Mouse (Mus musculus) embryonic facial prominence, embryonic 13.5 days (tissue): ENCODE measurements around the gene Bmp6. TPM values are rescaled to one million over a fixed set of nuclear protein-coding genes. Genes with fewer than 3 reads are reported as not detected.

Experiments used
- ATAC-seq: fragments of 200-750 bp; cut with Nextera tagmentation; 2 replicates; pipeline ENCODE4 v1.8.0; 2017; ENCODE audit warnings: low read depth; ENCODE audit not compliant: insufficient number of reproducible peaks, insufficient read depth, low FRiP score, low TSS enrichment
- H3K27ac ChIP-seq: fragments of 300-500 bp; sonication (generic); 2 replicates; pipeline ENCODE4 v1.5.1; 2015; ENCODE audit warnings: moderate library complexity, mild to moderate bottlenecking, inconsistent platforms
- H3K27me3 ChIP-seq: fragments of 300-500 bp; sonication (generic); 2 replicates; pipeline ENCODE4 v1.6.1; 2015; ENCODE audit warnings: mild to moderate bottlenecking, inconsistent platforms
- H3K36me3 ChIP-seq: fragments of 300-500 bp; sonication (generic); 2 replicates; pipeline ENCODE4 v1.6.1; 2015; ENCODE audit warnings: mild to moderate bottlenecking, inconsistent platforms
- H3K4me1 ChIP-seq: fragments of 300-500 bp; sonication (generic); 2 replicates; pipeline ENCODE4 v1.6.1; 2015; ENCODE audit warnings: inconsistent platforms
- H3K4me2 ChIP-seq: fragments of 300-500 bp; sonication (generic); 2 replicates; pipeline ENCODE4 v1.6.1; 2015; ENCODE audit warnings: moderate library complexity, mild to moderate bottlenecking, inconsistent platforms
- H3K4me3 ChIP-seq: fragments of 300-500 bp; sonication (generic); 2 replicates; pipeline ENCODE4 v1.5.1; 2015; ENCODE audit warnings: mild to moderate bottlenecking, inconsistent platforms
- H3K9ac ChIP-seq: fragments of 300-500 bp; sonication (generic); 2 replicates; pipeline ENCODE4 v1.6.1; 2015; ENCODE audit warnings: mild to moderate bottlenecking, inconsistent platforms
- H3K9me3 ChIP-seq: fragments of 300-500 bp; sonication (generic); 2 replicates; pipeline ENCODE4 v1.6.1; 2016; ENCODE audit warnings: inconsistent platforms
- WGBS: fragments of 180-500 bp; shearing (Covaris S2); methylation state at CpG from one replicate; pipeline ENCODE4 v1.1.7; 2015; ENCODE audit warnings: mixed read lengths; 5-methylcytosine and 5-hydroxymethylcytosine counted together
- polyA plus RNA-seq: library from polyadenylated mRNA; unstranded; fragments of >200 nt; fragmentation: Nextera tagmentation; extraction: Ambion mirVana; gene quantifications from 2 replicates; pipeline ENCODE4 v1.2.1, GENCODE M21; 2015

The Bmp6 gene
- polyA plus RNA-seq: 3.7 and 4.3 TPM in 2 replicates

- H3K9ac ChIP-seq: peak within 1 kb of the TSS; percentile 72
These were observed at the start of gene Bmp6 for GRCm38 (mm10) chr13:38344713-38345430. Gene Bmp6 (plus strand): TSS chr13:38345107.

DNA sequence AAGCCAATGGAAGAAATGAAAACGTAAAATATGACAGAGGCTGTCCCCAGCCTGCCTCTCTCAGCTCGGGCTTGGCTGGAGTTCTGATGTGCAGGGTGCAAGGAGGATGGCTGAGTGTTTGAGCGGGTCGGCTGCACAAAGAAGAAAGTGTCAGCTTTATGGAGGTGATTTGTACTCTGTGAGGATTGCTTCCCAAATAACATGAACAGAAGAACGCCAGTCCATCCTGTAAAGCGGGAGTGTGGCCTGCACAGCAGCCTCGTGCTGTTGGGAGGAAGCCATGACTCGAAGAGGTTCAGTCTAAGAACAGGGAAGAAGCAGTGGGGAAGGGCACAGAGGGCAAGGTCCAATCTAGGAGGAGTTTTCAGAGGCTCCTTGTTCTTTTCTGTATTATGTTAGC is 48.7 kb upstream of the Bmp6 start:
- Histone ChIP-seq H3K27me3 (no peaks in the 10 kb centered on the region), H3K4me3 (no peak overlapping the region), H3K4me1 (no peaks in the 10 kb centered on the region), H3K9me3 (0 out of 2 replicates have a peak, but pooled peaks cover 3% of the 10 kb centered on the region), H3K9ac (no peak overlapping the region), H3K36me3 (no peaks in the 10 kb centered on the region), H3K4me2 (no peak overlapping the region), H3K27ac (no peak overlapping the region)
- ATAC-seq: no peak
- 75% methylated on average over 8 of the region's 8 CpGs for WGBS

More at GRCm38 (mm10) chr13:38344713-38345430, at the start of gene Bmp6:
- 2% methylated on average over 54 of the region's 54 CpGs for WGBS
- peak; percentile 91 for ATAC-seq
- no peaks in the 10 kb centered on the region for H3K36me3 ChIP-seq
- peak within 1 kb of the TSS; percentile 55 for H3K4me3 ChIP-seq
- H3K4me1 ChIP-seq: peaks cover 43% of the 10 kb centered on the region
- H3K27me3 ChIP-seq: peaks cover 57% of the 10 kb centered on the region
- peak within 1 kb of the TSS; percentile 89 for H3K4me2 ChIP-seq
- no peak within 1 kb of the TSS for H3K27ac ChIP-seq
- no peaks in the 10 kb centered on the region for H3K9me3 ChIP-seq

DNA sequence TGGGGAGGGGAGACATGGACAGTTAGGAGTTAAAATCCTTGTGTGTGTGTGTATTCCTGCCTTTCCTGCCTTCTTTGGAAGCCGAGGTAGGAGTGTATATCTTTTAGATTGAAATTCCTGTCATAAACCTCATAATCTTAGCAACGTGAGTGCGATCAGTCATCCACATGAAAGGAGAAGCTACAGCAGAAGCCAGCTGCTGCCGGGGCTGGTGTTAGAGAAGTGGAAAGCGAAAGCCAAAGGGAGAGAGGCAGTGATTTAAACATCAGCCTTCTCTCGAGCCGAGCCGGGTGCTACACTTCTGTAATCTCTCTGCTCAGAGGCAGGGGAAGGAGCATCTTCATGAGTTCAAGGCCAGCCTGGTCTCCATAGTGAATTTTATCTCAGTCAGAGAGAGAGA is 48.3 kb upstream of the Bmp6 start:
- no peaks in the 10 kb centered on the region for H3K27me3 ChIP-seq
- H3K36me3 ChIP-seq: no peaks in the 10 kb centered on the region
- no peaks in the 10 kb centered on the region for H3K4me1 ChIP-seq
- H3K27ac ChIP-seq: no peak overlapping the region
- 71% methylated on average over 8 of the region's 8 CpGs for WGBS
- 0 out of 2 replicates have a peak, but pooled peaks cover 3% of the 10 kb centered on the region for H3K9me3 ChIP-seq
- H3K4me2 ChIP-seq: no peak overlapping the region
- H3K4me3 ChIP-seq: no peak overlapping the region
- H3K9ac ChIP-seq: no peak overlapping the region
- ATAC-seq: no peak

GRCm38 (mm10) chr13:38311125-38311524 is 33.8 kb upstream of the Bmp6 start:
- Histone ChIP-seq H3K36me3 (no peaks in the 10 kb centered on the region), H3K9ac (no peak overlapping the region), H3K4me2 (no peak overlapping the region), H3K4me1 (peaks cover 4% of the 10 kb centered on the region), H3K27me3 (no peaks in the 10 kb centered on the region), H3K4me3 (no peak overlapping the region), H3K9me3 (no peaks in the 10 kb centered on the region), H3K27ac (no peak overlapping the region)
- 87% methylated on average over 3 of the region's 3 CpGs for WGBS
- ATAC-seq: no peak

- H3K27ac ChIP-seq: no peak overlapping the region
- H3K9ac ChIP-seq: no peak overlapping the region
- no peak overlapping the region for H3K4me2 ChIP-seq
- 77% methylated on average over 12 of the region's 12 CpGs for WGBS
- peaks cover 4% of the 10 kb centered on the region for H3K4me1 ChIP-seq
- H3K9me3 ChIP-seq: no peaks in the 10 kb centered on the region
- H3K27me3 ChIP-seq: no peaks in the 10 kb centered on the region
- no peak for ATAC-seq
- no peaks in the 10 kb centered on the region for H3K36me3 ChIP-seq
- no peak overlapping the region for H3K4me3 ChIP-seq
These were observed 32.4 kb upstream of the Bmp6 start for GRCm38 (mm10) chr13:38312357-38313040.

DNA sequence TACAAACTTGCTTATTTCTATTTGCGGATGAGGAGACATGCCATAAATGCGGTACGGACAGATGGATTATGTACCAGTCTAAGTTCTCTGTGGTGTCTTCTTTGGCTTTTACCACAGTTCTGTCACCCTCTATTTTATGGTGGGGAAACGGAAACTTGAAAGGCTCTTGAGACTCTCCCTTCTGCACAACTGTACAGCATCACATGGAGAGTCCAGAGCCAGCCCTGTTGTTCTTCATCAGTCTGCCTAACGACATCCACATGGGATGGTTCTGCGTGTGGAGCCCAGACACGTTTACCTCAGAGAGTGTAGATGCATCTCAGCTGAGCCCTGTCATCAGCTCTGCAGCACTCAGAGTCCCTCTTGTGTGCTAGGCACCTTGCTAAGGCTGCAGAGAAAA is 30.3 kb upstream of the Bmp6 start:
- Histone ChIP-seq H3K9ac (no peak overlapping the region), H3K4me1 (peaks cover 4% of the 10 kb centered on the region), H3K36me3 (no peaks in the 10 kb centered on the region), H3K27me3 (no peaks in the 10 kb centered on the region), H3K27ac (no peak overlapping the region), H3K9me3 (no peaks in the 10 kb centered on the region), H3K4me2 (no peak overlapping the region), H3K4me3 (no peak overlapping the region)
- WGBS: 50% methylated on average over 7 of the region's 7 CpGs
- no peak for ATAC-seq

GRCm38 (mm10) chr13:38318418-38318817 is 26.5 kb upstream of the Bmp6 start:
- ATAC-seq: no peak
- 76% methylated on average over 1 of the region's 1 CpGs for WGBS
- Histone ChIP-seq H3K9ac (no peak overlapping the region), H3K4me2 (no peak overlapping the region), H3K36me3 (no peaks in the 10 kb centered on the region), H3K9me3 (no peaks in the 10 kb centered on the region), H3K27me3 (no peaks in the 10 kb centered on the region), H3K4me1 (peaks cover 11% of the 10 kb centered on the region), H3K4me3 (no peak overlapping the region), H3K27ac (no peak overlapping the region)

DNA sequence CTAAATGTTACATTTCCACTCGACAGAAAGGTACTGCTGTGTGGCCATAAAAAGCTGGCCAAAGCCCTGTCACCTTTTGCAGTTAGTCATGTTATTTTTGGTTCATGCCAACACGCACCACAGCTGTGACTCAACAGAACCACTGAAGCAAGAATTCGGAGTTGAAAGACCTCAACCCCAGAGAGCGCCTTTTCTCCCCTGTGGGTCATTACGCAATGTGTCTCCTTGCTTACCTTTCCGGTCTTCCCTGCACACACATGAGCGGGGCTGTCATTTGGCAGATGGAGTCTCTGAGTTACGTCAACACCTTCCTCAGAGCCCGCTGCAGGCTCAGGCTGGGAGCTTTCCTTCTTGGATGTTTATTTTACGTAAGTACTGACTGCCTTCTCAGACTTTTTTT is 24.6 kb upstream of the Bmp6 start:
- H3K4me2 ChIP-seq: no peak overlapping the region; the same call in 1 of the 2 replicates
- no peaks in the 10 kb centered on the region for H3K36me3 ChIP-seq
- WGBS: 57% methylated on average over 10 of the region's 10 CpGs
- no peak for ATAC-seq
- no peaks in the 10 kb centered on the region for H3K9me3 ChIP-seq
- peaks cover 7% of the 10 kb centered on the region; the same call in 1 of the 2 replicates for H3K4me1 ChIP-seq
- H3K27ac ChIP-seq: no peak overlapping the region
- H3K4me3 ChIP-seq: no peak overlapping the region
- H3K27me3 ChIP-seq: no peaks in the 10 kb centered on the region
- H3K9ac ChIP-seq: no peak overlapping the region

DNA sequence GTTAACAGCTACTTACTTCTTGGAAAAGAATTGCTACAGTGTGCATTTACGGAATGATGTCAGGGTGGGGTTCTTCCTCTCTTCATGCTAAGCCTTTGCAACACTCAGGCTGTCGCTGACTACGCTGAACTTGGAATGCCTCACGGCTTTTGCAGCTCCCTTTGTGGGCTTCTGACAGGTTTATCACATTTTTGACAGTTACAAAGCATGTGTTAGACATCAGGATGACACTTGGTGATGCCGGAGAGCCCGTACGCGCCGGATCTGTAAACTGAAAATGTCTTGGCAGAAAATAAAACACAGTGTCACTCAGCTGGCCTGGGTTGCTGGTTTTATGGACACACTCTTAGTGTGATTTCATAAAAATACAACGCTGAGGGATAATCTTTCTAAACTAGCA is 20.5 kb upstream of the Bmp6 start:
- ATAC-seq: no peak
- Histone ChIP-seq H3K4me3 (no peak overlapping the region), H3K27me3 (no peaks in the 10 kb centered on the region), H3K36me3 (no peaks in the 10 kb centered on the region), H3K9ac (no peak overlapping the region), H3K4me1 (peaks cover 7% of the 10 kb centered on the region; the same call in 1 of the 2 replicates), H3K4me2 (no peak overlapping the region), H3K9me3 (no peaks in the 10 kb centered on the region), H3K27ac (no peak overlapping the region)
- WGBS: 63% methylated on average over 10 of the region's 10 CpGs

DNA sequence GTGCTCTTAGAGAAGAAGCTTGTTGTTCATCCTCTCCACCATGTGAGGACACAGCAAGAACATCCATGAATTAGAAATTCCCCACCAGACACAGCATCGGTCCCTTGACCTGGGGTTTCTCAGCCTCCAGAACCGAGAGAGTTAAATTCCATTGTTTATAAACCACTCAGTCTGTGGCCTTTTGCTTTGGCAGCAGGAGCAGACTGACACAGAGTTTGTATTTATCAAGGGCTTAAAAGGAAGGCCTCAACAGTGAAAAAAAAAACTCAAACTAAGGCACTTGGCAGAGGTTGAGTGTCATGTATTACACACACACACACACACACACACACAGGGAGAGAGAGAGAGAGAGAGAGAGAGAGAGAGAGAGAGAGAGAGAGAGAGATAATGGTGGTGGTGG is 17.5 kb upstream of the Bmp6 start:
- 59% methylated on average over 2 of the region's 2 CpGs for WGBS
- no peak for ATAC-seq
- no peak overlapping the region for H3K27ac ChIP-seq
- H3K27me3 ChIP-seq: no peaks in the 10 kb centered on the region
- 0 out of 2 replicates have a peak, but pooled peaks cover 3% of the 10 kb centered on the region for H3K4me1 ChIP-seq
- no peaks in the 10 kb centered on the region for H3K36me3 ChIP-seq
- H3K9me3 ChIP-seq: no peaks in the 10 kb centered on the region
- H3K4me3 ChIP-seq: no peak overlapping the region
- no peak overlapping the region for H3K9ac ChIP-seq
- no peak overlapping the region for H3K4me2 ChIP-seq

- Histone ChIP-seq H3K4me2 (no peak overlapping the region), H3K9ac (no peak overlapping the region), H3K4me1 (0 out of 2 replicates have a peak, but pooled peaks cover 3% of the 10 kb centered on the region), H3K36me3 (no peaks in the 10 kb centered on the region), H3K27me3 (no peaks in the 10 kb centered on the region), H3K9me3 (no peaks in the 10 kb centered on the region), H3K27ac (no peak overlapping the region), H3K4me3 (no peak overlapping the region)
- no peak for ATAC-seq
- WGBS: 78% methylated on average over 5 of the region's 5 CpGs
These were observed 11.4 kb upstream of the Bmp6 start for GRCm38 (mm10) chr13:38333496-38333895.

DNA sequence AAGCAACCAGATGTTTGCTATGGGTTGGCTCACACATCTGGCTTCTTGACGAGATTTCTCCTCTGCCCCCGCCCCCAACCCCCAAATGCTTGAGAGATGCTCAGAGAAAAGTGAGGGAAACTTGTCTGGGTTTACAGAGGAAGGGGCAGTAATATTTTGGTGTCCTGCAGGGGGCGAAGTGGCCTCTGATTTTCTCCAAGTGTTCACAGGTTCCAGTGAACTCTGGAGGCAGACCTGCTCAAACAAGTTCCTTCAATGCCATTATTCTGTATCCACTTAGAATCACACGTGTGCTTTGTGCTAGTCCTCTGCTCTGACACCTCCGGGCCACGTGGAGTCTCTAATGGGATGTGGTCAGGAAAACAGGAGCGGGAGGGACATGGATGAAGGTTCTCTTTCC is 2.3 kb upstream of the Bmp6 start:
- no peak overlapping the region for H3K27ac ChIP-seq
- 20% methylated on average over 7 of the region's 7 CpGs for WGBS
- H3K9ac ChIP-seq: no peak overlapping the region
- H3K4me3 ChIP-seq: no peak overlapping the region
- H3K9me3 ChIP-seq: no peaks in the 10 kb centered on the region
- H3K4me1 ChIP-seq: peaks cover 38% of the 10 kb centered on the region
- peaks cover 38% of the 10 kb centered on the region for H3K27me3 ChIP-seq
- 0 out of 2 replicates have a peak, but pooled peaks have one; percentile 2 for ATAC-seq
- no peaks in the 10 kb centered on the region for H3K36me3 ChIP-seq
- no peak overlapping the region for H3K4me2 ChIP-seq
